Mouse (Mus musculus) pancreas, adult 10 weeks (tissue): ENCODE results near the gene Tro. TPM values are rescaled to one million over a fixed set of nuclear protein-coding genes. Genes with fewer than 3 reads are reported as not detected.

Experiments used
- polyA plus RNA-seq: library from polyadenylated mRNA; stranded (reverse); fragments of 350-450 nt; fragmentation: Illumina TruSeq; extraction: RNeasy Lipid Tissue Mini Kit (QIAGEN cat#74804); gene quantifications from one replicate; pipeline ENCODE4 v1.2.3, GENCODE M21; 2015; ENCODE audit warnings: low read depth, low replicate concordance; ENCODE audit not compliant: insufficient read depth

The Tro gene
- polyA plus RNA-seq: 0.46 TPM

GRCm38 (mm10) chrX:150656908-150657796 is at the start of gene Tro:
TSS of gene Tro (minus strand) at chrX:150657583.

Other genes starting within 250 kb of the Tro start
- gene Tmem29, start 198.4 kb downstream of the Tro start, polyA plus RNA-seq: 3.7 TPM
- gene Alas2, start 110.2 kb downstream of the Tro start, polyA plus RNA-seq: 12.7 TPM
- gene Pfkfb1, start 69.4 kb downstream of the Tro start, polyA plus RNA-seq: 2.3 TPM
- gene Apex2, start 67.7 kb downstream of the Tro start, polyA plus RNA-seq: 2.6 TPM
- 10.8 TPM for gene Maged2, start 156.8 kb upstream of the Tro start, polyA plus RNA-seq